Mouse (Mus musculus): Measurements from ENCODE around the gene Gm11060. TPM values are rescaled to one million over a fixed set of nuclear protein-coding genes. Genes with fewer than 3 reads are reported as not detected.

Gm11060 gene
- total RNA-seq (2023), result not detected

DNA sequence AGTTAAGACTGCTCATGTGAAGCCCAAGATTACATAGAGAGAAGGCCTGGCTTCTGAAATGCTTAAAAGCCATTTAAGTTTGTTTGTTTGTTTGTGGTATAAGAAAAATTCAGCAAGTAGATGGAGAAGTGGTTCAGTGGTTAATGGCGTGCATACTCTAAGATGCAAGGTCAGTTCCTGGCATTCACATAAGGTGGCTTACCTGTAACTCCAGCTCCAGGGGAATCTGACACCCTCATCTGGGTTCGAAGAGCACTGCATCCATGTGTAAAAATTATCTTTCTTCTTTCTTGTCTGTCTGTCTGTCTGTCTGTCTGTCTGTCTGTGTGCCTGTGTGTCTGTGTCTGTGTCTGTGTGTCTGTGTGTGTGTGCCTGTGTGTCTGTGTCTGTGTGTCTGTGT lies at the start of gene Gm11060:
Gm11060 (plus strand) TSS at position 301 of the 400 bp plus-strand sequence.

DNA sequence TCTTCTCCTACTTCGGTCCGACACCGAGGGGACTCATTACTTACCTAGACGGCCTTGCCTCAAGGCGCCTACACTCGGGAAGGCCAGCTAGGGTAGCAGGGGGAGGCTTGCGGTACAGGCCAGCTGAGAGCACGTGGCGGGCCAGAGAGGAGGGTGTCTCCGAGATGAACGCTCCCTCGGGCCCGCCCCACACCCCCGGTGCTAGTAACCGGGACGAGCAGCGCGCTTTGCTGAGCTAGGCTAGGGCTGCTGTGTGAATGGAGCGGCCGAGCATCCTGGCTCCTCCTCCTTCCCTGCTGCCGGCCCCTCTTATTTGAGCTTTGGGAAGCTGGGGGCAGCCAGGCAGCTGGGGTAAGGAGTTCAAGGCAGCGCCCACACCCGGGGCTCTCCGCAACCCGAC lies 34.5 kb downstream of the Gm11060 start, which contains the start of gene Wt1:
Wt1 (plus strand) TSS at position 251 of the 400 bp plus-strand sequence.

Other genes starting within 250 kb of the Gm11060 start
- under 1 TPM; 0.24 TPM for gene Prrg4, start 242.1 kb upstream of the Gm11060 start, total RNA-seq (2023)
- gene Ccdc73, start 224.2 kb upstream of the Gm11060 start, total RNA-seq (2023), result not detected
- 10 to 100 TPM; 64.0 to 66.4 TPM for gene Eif3m, start 74.9 kb upstream of the Gm11060 start, total RNA-seq (2023)
- not detected for gene Wt1, start 34.5 kb downstream of the Gm11060 start, total RNA-seq (2023)
- not detected for gene Them7, start 132.3 kb downstream of the Gm11060 start, total RNA-seq (2023)